Mouse (Mus musculus) midbrain, postnatal 0 days (tissue): ENCODE measurements around the gene Ceacam19. TPM values are rescaled to one million over a fixed set of nuclear protein-coding genes. Genes with fewer than 3 reads are reported as not detected.

Source experiments
- ATAC-seq: fragments of 200-750 bp; cut with Nextera tagmentation; 2 replicates; pipeline ENCODE4 v1.8.0; 2017; ENCODE audit warnings: moderate number of reproducible peaks, mild to moderate bottlenecking, moderate TSS enrichment, moderate library complexity; ENCODE audit not compliant: low FRiP score
- DNase-seq: peaks from one replicate; pipeline ENCODE4 v3.0.0-alpha.2; 2015; ENCODE audit warnings: low spot score
- H3K27ac ChIP-seq: fragments of 300-500 bp; sonication (generic); 2 replicates; pipeline ENCODE4 v1.5.1; 2014; ENCODE audit warnings: low read depth, mild to moderate bottlenecking, low read length, mixed read lengths
- H3K27me3 ChIP-seq: fragments of 300-500 bp; sonication (generic); 2 replicates; pipeline ENCODE4 v1.6.1; 2014; ENCODE audit warnings: low read length, control low read depth, mixed read lengths; ENCODE audit not compliant: insufficient read depth
- H3K36me3 ChIP-seq: fragments of 300-500 bp; sonication (generic); 2 replicates; pipeline ENCODE4 v1.6.1; 2014; ENCODE audit warnings: low read length, control low read depth, mixed read lengths; ENCODE audit not compliant: insufficient read depth
- H3K4me1 ChIP-seq: fragments of 300-500 bp; sonication (generic); 2 replicates; pipeline ENCODE4 v1.6.1; 2014; ENCODE audit warnings: mild to moderate bottlenecking, control low read depth, antibody characterized with exemption, low read length, mixed read lengths; ENCODE audit not compliant: insufficient read depth
- H3K4me2 ChIP-seq: fragments of 300-500 bp; sonication (generic); 2 replicates; pipeline ENCODE4 v1.6.1; 2014; ENCODE audit warnings: low read depth, mild to moderate bottlenecking, low read length, mixed read lengths; ENCODE audit not compliant: poor library complexity, severe bottlenecking
- H3K4me3 ChIP-seq: fragments of 300-500 bp; sonication (generic); 2 replicates; pipeline ENCODE4 v1.5.1; 2014; ENCODE audit warnings: low read depth, mild to moderate bottlenecking, low read length, moderate library complexity
- H3K9ac ChIP-seq: fragments of 300-500 bp; sonication (generic); replicated peaks from 2 replicates; pipeline ENCODE4 v1.6.1; 2014; ENCODE audit warnings: mild to moderate bottlenecking, low read length, moderate library complexity, mixed read lengths; ENCODE audit not compliant: poor library complexity, severe bottlenecking
- H3K9me3 ChIP-seq: fragments of 300-500 bp; sonication (generic); 2 replicates; pipeline ENCODE4 v1.6.1; 2016; ENCODE audit warnings: low read length, control low read depth
- CTCF ChIP-seq: IDR thresholded peaks from 2 replicates; pipeline ENCODE4 v1.5.1; 2016; ENCODE audit warnings: antibody characterized with exemption, mild to moderate bottlenecking
- WGBS: fragments of 180-500 bp; shearing (Covaris S2); extraction: QIAGEN DNeasy Blood & Tissue Kit; methylation state at CpG from one replicate; pipeline ENCODE4 v1.1.7; 2014; 5-methylcytosine and 5-hydroxymethylcytosine counted together
- polyA plus RNA-seq: library from polyadenylated mRNA; unstranded; fragments of >200 nt; fragmentation: Nextera tagmentation; extraction: Ambion mirVana; gene quantifications from 2 replicates; pipeline ENCODE4 v1.2.1, GENCODE M21; 2015
- total RNA-seq: library from RNA; depleted of rRNA; stranded (reverse); fragments of >200 nt; gene quantifications from 2 replicates; pipeline ENCODE4 v1.2.3, GENCODE M21; 2014

Ceacam19 gene
- total and polyA plus RNA-seq, 2 experiments from 2014 or later = 0.38 TPM; not detected in 1

GRCm38 (mm10) chr7:19910421-19911291 lies 22.9 kb upstream of the Ceacam19 start:
- peak; percentile 68 for ATAC-seq
- peaks cover 19% of the 10 kb centered on the region for H3K36me3 ChIP-seq
- no peak overlapping the region for H3K9ac ChIP-seq
- H3K9me3 ChIP-seq = 0 out of 2 replicates have a peak, but pooled peaks cover 7% of the 10 kb centered on the region
- WGBS = 51% methylated on average over 21 of the region's 21 CpGs
- H3K27ac ChIP-seq = no peak overlapping the region
- TF ChIP-seq CTCF = peak; percentile 88
- no peak overlapping the region for H3K4me2 ChIP-seq
- no peak overlapping the region for H3K4me3 ChIP-seq
- DNase-seq = peak; percentile 78
- H3K27me3 ChIP-seq = no peaks in the 10 kb centered on the region
- H3K4me1 ChIP-seq = no peaks in the 10 kb centered on the region

- peak; percentile 66 for TF ChIP-seq CTCF
- Histone ChIP-seq H3K27ac (no peak overlapping the region), H3K4me1 (no peaks in the 10 kb centered on the region), H3K27me3 (no peaks in the 10 kb centered on the region), H3K4me2 (no peak overlapping the region), H3K36me3 (no peaks in the 10 kb centered on the region), H3K9ac (no peak overlapping the region), H3K4me3 (no peak overlapping the region), H3K9me3 (peaks cover 9% of the 10 kb centered on the region; the same call in 1 of the 2 replicates)
- ATAC-seq (no peak), DNase-seq (no peak)
- 57% methylated on average over 8 of the region's 8 CpGs for WGBS
These were observed 2.1 kb upstream of the Ceacam19 start for GRCm38 (mm10) chr7:19889881-19890280.

- no peak overlapping the region for H3K4me3 ChIP-seq
- H3K9ac ChIP-seq = no peak overlapping the region
- H3K4me1 ChIP-seq = no peaks in the 10 kb centered on the region
- no peak overlapping the region for H3K27ac ChIP-seq
- ATAC-seq (no peak), DNase-seq (no peak)
- H3K4me2 ChIP-seq = no peak overlapping the region
- no peaks in the 10 kb centered on the region for H3K9me3 ChIP-seq
- H3K36me3 ChIP-seq = no peaks in the 10 kb centered on the region
- H3K27me3 ChIP-seq = no peaks in the 10 kb centered on the region
- TF ChIP-seq CTCF = no peak
- WGBS = 78% methylated on average over 8 of the region's 8 CpGs
These were observed 7.0 kb downstream of the Ceacam19 start for GRCm38 (mm10) chr7:19880754-19881153.

GRCm38 (mm10) chr7:19876781-19877425 lies 10.9 kb downstream of the Ceacam19 start:
- no peaks in the 10 kb centered on the region for H3K36me3 ChIP-seq
- H3K9me3 ChIP-seq = no peaks in the 10 kb centered on the region
- H3K27ac ChIP-seq = no peak overlapping the region
- 39% methylated on average over 14 of the region's 14 CpGs for WGBS
- no peak for DNase-seq
- no peak overlapping the region for H3K9ac ChIP-seq
- H3K4me1 ChIP-seq = no peaks in the 10 kb centered on the region
- TF ChIP-seq CTCF = no peak
- no peak overlapping the region for H3K4me2 ChIP-seq
- ATAC-seq = peak; percentile 29; the same call in 1 of the 2 replicates
- H3K27me3 ChIP-seq = no peaks in the 10 kb centered on the region
- no peak overlapping the region for H3K4me3 ChIP-seq

- no peak overlapping the region for H3K4me3 ChIP-seq
- TF ChIP-seq CTCF = peak; percentile 81
- H3K9me3 ChIP-seq = no peaks in the 10 kb centered on the region
- 48% methylated on average over 13 of the region's 13 CpGs for WGBS
- no peak overlapping the region for H3K27ac ChIP-seq
- peak; percentile 47; the same call in 1 of the 2 replicates for ATAC-seq
- H3K36me3 ChIP-seq = no peaks in the 10 kb centered on the region
- H3K4me2 ChIP-seq = no peak overlapping the region
- H3K4me1 ChIP-seq = no peaks in the 10 kb centered on the region
- no peak overlapping the region for H3K9ac ChIP-seq
- no peaks in the 10 kb centered on the region for H3K27me3 ChIP-seq
- DNase-seq = peak; percentile 60
These were observed 11.7 kb downstream of the Ceacam19 start for GRCm38 (mm10) chr7:19875948-19876682.
